Mouse (Mus musculus): Measurements from ENCODE around the gene Lrrc1. TPM values are rescaled to one million over a fixed set of nuclear protein-coding genes. Genes with fewer than 3 reads are reported as not detected.
A peak's percentile ranks its signal among the peaks of the same experiment; 100 is the strongest.

The Lrrc1 gene
- polyA plus RNA-seq, 1 experiment from 2014 or later, result 9.4 TPM

- no peak overlapping the region for H3K4me3 ChIP-seq
- H3K9me3 ChIP-seq, result no peaks in the 10 kb centered on the region
- no peak overlapping the region for H3K27ac ChIP-seq (replicated peaks)
- no peaks in the 10 kb centered on the region for H3K4me1 ChIP-seq
- no peaks in the 10 kb centered on the region for H3K27me3 ChIP-seq
- no peak overlapping the region for H3K4me2 ChIP-seq (replicated peaks)
- 82% methylated on average over 4 of the region's 4 CpGs for WGBS
- no peaks in the 10 kb centered on the region for H3K36me3 ChIP-seq
- ATAC-seq (replicated peaks), result no peak
- no peak overlapping the region for H3K9ac ChIP-seq (replicated peaks)
These were observed 160.7 kb downstream of the Lrrc1 start for GRCm38 (mm10) chr9:77383951-77384350.

- Histone ChIP-seq H3K9me3 (no peaks in the 10 kb centered on the region), H3K27ac (replicated peaks) (no peak overlapping the region), H3K36me3 (no peaks in the 10 kb centered on the region), H3K4me3 (no peak overlapping the region), H3K4me2 (replicated peaks) (no peak overlapping the region), H3K27me3 (no peaks in the 10 kb centered on the region), H3K9ac (replicated peaks) (no peak overlapping the region), H3K4me1 (no peaks in the 10 kb centered on the region)
- WGBS, result 59% methylated on average over 3 of the region's 3 CpGs
- ATAC-seq (replicated peaks), result no peak
These were observed 162.2 kb downstream of the Lrrc1 start for GRCm38 (mm10) chr9:77382514-77382913.

GRCm38 (mm10) chr9:77381565-77381964 lies 163.1 kb downstream of the Lrrc1 start:
- Histone ChIP-seq H3K9me3 (no peaks in the 10 kb centered on the region), H3K27me3 (no peaks in the 10 kb centered on the region), H3K27ac (replicated peaks) (no peak overlapping the region), H3K9ac (replicated peaks) (no peak overlapping the region), H3K4me1 (no peaks in the 10 kb centered on the region), H3K4me3 (no peak overlapping the region), H3K36me3 (no peaks in the 10 kb centered on the region), H3K4me2 (replicated peaks) (no peak overlapping the region)
- ATAC-seq (replicated peaks), result 0 out of 2 replicates have a peak, but pooled peaks have one; percentile 36
- 11% methylated on average over 5 of the region's 5 CpGs for whole genome bisulfite sequencing

Small RNA genes lying within 50 kb of the gene (microRNA-seq; reads per million reads assigned to microRNA genes)
- not detected for gene Gm25250

Other genes with a start within 250 kb of the Lrrc1 start
- 3.7 and 5.5 TPM in 2 replicates for gene Mlip, start 191.9 kb downstream of the Lrrc1 start, polyA plus RNA-seq (2015; fragmentation: Nextera tagmentation; extraction: Ambion mirVana)
- gene Klhl31, start 91.6 kb upstream of the Lrrc1 start, polyA plus RNA-seq (2015; fragmentation: Nextera tagmentation; extraction: Ambion mirVana), result 0.08 and 0.13 TPM in 2 replicates
- 17.1 and 18.7 TPM in 2 replicates for gene Gclc, start 209.7 kb upstream of the Lrrc1 start, polyA plus RNA-seq (2015; fragmentation: Nextera tagmentation; extraction: Ambion mirVana)